Mouse (Mus musculus): ENCODE results near the gene Serpinb6b. TPM values are rescaled to one million over a fixed set of nuclear protein-coding genes. Genes with fewer than 3 reads are reported as not detected.

The Serpinb6b gene
- total RNA-seq, 2 experiments from 2014 or later, result 31.5 to 39.0 TPM

- no peak for DNase-seq
Observed at GRCm38 (mm10) chr13:32974889-32975460, 10.0 kb downstream of the Serpinb6b start.

DNA sequence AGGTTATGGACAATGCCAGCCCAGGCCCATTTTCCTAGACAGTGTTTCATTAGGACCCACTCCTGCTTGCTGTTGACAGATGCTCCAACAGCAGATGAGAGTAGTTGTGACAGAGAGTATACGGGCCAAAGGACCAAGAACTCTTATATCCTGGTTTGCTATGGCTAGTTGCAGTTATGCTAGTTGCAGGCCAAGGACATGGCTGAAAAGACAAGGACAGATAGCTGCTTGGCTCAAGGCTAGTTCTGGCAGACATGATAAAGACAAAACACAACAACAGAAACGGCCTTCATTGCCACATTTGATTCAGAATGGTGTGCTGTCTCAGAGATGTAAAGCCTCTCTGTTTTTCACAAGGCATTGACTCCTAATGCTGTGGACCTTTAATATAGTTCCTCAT lies 10.7 kb downstream of the Serpinb6b start:
- DNase-seq, result no peak

GRCm38 (mm10) chr13:32982556-32983042 lies 17.6 kb downstream of the Serpinb6b start:
- no peak for DNase-seq

DNA sequence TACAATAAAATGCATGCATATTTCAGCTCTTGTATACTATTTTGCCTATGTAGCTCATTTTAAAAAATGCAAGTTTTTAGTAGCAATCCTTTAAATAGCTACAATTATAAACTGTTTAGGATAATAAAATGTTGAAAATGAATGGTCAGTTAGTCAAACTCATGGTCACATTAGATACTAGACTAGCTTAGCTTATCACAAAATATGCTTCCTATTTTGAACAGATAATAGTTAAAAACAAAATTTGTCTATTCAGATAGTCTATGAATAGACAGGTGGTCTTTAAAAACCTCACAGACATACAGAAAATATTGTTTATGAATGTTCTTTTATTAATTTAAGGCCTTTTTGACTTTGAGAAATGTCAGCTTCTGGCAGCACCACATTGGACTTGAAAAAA lies 21.2 kb downstream of the Serpinb6b start:
- no peak for DNase-seq

- DNase-seq, result no peak
Observed at GRCm38 (mm10) chr13:32993152-32993893, 28.3 kb downstream of the Serpinb6b start.

DNA sequence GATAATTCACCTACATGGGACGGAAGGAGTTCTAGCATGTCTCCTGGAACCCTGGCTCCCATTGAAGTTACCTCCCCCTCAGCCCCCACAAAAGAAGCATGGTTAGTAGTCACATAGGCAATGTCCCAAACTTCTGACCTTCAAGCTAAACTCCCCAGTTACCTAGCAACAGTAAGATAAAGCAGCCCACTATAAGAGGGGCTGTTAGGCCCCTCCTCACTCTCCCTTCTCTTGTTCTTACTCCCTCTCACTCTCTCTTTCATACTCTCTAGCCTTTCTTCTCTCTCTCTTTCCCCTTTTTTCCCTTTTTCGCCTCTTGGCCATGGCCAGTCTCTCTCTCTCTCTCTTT lies 28.9 kb downstream of the Serpinb6b start:
- DNase-seq, result no peak

GRCm38 (mm10) chr13:32995051-32995450 lies 30.0 kb downstream of the Serpinb6b start:
- peak in 1 of 2 experiments; percentile 16 for DNase-seq

DNA sequence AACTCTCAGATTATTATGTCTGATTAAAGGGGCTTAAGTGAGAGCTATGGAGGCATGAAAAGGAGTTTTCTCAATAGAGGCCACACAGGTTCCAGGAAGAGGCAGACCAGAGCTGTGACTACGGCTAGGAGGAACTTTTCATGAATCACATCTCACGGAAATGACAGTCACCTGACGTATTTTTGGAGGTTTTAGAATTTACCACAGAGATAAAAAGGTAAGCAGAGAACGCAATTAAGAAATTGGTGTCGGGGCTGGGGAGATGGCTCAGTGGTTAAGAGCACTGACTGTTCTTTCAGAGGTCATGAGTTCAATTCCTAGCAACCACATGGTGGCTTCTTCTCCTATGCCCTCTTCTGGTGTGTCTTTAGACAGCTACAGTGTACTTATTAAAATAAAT lies 36.3 kb downstream of the Serpinb6b start:
- DNase-seq, result no peak

DNA sequence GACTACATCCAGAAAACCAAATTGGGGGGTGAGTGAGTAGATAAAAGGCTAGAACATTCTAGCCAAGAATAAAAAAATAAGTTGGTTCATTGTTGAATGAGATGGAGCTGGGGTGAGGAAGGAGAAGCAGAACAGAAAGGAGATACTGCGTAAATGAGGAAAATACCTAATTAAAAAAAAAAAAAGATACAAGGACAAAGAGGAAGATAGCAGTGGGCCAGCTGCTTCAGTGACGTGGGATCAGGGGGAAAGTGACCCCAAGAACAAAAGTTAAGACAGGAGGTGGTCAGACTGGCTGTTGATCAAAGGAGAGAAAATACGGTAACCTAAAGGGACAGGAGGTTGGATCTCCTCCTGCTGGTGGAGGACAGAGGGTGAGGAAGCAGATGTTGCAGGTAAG lies 37.9 kb downstream of the Serpinb6b start, which contains the start of gene Serpinb9:
Gene Serpinb9 (plus strand): TSS at position 301 of the 400 bp plus-strand sequence.
- no peak for DNase-seq

DNA sequence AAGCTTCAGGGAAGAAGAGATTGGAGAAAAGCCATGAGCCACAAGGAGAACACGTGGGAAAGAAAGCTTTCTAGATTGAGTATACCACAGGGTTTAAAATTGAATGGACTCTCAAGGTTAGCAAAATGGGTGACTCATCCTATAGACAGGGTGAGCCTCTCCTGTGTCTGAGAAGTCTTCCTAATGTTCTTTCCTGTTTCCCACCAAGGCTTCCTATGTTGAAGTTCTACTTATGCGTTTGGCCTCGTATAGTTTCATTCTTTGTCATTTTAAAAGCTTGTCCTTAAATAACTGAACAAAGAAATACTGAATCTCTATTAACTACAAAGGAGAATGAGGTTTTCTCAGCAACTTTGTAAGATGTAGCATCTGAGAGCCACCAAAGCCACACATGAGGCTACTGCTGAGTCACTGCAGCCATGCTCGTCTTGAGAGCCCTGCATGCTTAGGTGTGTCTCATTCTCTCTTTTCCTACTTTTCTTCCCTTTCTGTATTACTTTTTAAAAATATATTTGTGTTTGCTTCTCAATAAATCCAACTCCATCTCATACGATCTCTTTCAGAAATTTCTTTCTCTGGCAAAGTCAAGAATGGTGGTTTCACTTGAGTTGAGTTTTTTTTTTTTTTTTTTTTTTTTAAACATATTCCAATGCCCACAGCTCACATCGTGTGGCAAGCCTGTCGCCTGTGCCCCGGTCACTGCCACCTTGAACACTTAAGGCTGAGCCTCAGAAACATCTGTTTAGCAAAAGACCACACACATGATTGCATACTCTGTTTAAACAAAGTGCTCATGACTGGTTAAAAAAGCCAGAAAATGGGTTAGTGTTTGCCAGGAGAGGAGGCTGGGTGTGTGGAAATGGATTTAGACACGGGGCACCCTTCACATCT lies 38.8 kb downstream of the Serpinb6b start:
- no peak for DNase-seq

DNA sequence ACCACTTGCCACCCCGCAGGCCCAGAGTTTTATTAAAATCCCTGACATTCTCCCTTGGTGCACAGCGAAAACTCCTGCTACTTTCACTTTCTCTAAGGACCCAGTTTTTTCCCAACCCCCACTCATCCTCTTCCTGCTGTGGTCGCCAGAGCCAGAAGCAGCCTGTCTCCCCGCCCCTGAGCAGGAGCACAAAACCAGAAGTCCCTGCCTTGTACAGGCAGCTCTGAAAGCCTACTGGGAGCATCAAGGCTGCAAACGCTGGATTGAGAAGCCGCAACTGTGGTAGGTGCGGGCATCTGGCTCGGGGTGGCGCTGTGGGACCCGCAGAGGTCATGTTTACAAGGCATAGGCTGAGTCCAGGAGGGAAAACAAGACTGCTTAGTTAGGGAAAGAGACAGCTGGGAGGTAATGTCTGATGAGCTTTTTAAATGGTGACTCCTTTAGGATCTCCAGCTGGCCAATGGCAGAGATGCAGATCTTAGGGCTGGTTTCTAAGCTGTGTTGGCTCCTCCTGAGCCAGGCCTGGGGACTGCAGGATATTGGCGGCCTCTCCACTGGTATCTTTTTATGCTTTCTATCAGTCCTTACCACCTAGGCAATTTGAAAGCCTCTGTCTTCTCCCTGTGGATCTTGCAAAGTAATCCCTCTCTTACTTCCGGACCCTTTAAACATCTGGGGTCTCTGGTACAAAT lies 39.6 kb downstream of the Serpinb6b start:
- peak; percentile 94 to 95 for DNase-seq

DNA sequence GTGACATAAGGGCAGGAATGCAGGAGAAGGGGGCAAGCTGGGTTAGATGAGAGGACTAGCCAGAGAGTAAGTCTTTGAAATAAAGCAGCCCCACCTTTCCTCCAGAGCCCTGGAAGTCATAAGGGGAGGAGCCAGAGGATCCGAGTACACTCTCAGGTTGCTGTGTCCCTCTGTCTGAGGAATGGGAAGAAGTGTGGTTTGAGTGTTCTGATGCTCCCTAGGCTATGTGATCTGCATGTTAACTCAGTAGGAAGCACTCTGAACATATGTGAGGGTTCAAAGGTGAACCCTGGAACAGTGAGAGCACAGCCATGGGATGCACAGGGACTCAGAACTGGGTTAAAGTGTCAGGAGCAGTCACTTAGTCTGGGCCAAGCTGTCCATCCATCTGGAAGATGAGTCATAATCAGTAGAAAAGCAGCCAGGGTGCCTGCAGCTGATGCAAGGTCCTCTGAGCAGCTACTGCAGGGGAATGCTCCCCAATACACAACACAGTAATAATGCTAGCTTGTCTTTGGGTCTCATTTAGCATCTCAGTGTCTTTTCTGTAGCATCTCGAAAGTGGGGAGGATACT lies 40.6 kb downstream of the Serpinb6b start:
- DNase-seq, result peak; percentile 39 to 42

DNA sequence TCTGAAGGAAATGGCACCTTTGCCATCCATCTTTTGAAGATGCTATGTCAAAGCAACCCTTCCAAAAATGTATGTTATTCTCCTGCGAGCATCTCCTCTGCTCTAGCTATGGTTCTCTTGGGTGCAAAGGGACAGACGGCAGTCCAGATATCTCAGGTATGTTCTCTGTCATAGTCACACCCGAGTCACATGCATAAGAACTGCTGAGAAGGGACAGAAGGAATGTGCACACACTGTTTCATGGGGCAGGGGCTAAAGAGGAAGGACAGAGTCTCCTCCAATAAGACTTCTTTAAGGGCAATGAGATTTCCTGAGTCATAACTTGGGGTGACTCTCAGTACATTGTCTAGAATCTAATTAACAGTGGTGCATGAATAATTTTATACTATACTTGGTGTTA lies 41.5 kb downstream of the Serpinb6b start:
- no peak for DNase-seq

DNA sequence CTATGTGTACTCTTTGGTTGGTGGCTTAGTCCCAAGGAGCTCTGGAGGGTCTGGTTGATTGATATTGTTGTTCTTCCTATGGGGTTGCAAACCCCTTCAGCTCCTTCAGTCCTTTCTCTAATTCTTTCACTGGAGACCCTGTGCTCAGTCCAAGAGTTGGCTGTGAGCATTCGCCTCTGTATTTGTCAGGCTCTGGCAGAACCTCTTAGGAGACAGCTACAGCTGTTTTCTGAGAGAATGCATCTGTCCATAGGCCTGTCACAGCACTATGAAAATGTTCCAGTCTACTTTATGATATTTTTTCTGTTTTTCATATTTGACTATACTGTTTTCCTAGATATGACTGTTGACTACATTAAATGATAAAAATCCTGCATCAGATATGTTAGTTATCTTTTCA lies 47.4 kb downstream of the Serpinb6b start:
- DNase-seq, result peak; percentile 22

DNA sequence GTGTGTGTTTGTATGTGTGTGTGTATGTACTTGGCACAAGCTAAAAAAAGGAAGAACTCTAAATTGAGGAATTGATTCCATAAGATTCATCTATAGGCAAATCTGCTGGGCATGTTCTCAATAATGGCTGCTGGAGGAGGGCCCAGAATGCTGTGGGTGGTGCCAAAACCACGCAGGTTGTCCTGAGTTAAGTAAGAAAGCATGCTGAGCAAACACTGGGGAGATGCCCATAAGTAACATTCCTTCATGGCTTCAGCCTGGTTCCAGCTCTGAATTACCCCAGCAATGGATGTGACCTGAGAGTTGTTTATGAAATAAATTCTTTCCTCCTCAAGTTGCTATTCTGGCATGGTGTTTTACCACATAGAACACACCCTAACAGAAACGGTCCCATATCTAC lies 48.3 kb downstream of the Serpinb6b start:
- DNase-seq, result no peak

DNA sequence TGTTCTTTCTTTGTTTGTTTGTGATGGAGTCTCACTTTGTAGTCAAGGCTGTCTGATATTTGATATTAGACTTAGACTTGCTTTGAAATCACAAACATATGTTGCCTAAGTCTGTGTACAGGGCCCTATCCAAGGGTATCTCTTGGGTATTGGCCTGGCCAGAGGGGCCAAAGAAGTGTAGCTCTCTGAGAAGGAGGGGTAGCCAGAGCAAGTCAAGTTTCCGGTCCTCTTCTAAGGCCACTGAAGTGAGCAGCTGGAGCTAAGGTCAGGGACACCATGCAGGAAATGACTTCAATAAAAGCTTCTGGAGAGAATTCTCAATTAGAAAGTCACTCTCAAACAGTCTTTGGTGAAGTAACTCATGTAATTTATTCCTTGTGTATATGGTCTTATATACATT lies 57.4 kb downstream of the Serpinb6b start:
- DNase-seq, result peak in 1 of 2 experiments; percentile 15

- no peak for DNase-seq
Observed at GRCm38 (mm10) chr13:33026427-33027057, 61.5 kb downstream of the Serpinb6b start.

GRCm38 (mm10) chr13:33027244-33027643 lies 62.2 kb downstream of the Serpinb6b start, which contains the start of gene Serpinb9b:
TSS of gene Serpinb9b (plus strand) at chr13:33027416.
- no peak for DNase-seq

GRCm38 (mm10) chr13:33028146-33028545 lies 63.1 kb downstream of the Serpinb6b start:
- no peak for DNase-seq

GRCm38 (mm10) chr13:33028550-33028949 lies 63.5 kb downstream of the Serpinb6b start:
- DNase-seq, result peak in 1 of 2 experiments; percentile 18
